Mouse (Mus musculus): ENCODE data around the gene Zswim4. TPM values are rescaled to one million over a fixed set of nuclear protein-coding genes. Genes with fewer than 3 reads are reported as not detected.

The Zswim4 gene
- polyA plus RNA-seq, 1 experiment from 2014 or later: 8.9 TPM

DNA sequence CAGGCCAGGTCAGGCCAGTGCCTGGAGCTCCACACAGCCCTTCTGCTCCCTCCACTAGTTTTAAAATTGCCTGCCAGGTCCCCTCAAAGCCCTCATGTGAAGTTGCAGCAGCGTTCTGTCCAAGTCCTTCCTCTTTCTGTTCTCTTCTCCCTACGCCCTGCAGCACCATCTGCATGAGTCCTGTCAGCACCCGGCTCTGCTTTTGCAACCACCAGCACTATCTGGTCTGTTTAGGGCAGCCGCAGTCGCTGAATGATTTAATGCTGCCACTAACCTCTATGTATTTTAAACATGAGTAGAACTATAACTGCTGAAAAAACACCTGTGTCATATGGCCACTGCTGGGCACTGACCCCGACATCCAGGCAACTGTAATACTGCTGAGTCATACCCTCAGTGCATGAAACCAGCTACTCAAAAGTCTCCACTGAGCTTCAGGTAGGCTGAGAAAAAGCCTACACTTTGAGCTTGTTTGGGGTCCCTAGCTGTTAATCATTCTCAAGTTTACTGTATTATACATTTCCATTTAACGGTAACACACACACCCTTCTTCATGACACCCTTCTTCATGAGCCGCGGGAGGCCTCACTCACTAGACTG, 14.2 kb downstream of the Zswim4 start:
- Histone ChIP-seq H3K9ac (no peak overlapping the region), H3K9me3 (no peaks in the 10 kb centered on the region), H3K27me3 (replicated peaks) (no peaks in the 10 kb centered on the region), H3K4me1 (no peaks in the 10 kb centered on the region), H3K36me3 (peaks cover 36% of the 10 kb centered on the region), H3K4me2 (no peak overlapping the region), H3K4me3 (replicated peaks) (no peak overlapping the region), H3K27ac (no peak overlapping the region)
- no peak for ATAC-seq (ENCODE audit: insufficient read depth, low FRiP score, low read depth)
- 87% methylated on average over 9 of the region's 9 CpGs for WGBS

DNA sequence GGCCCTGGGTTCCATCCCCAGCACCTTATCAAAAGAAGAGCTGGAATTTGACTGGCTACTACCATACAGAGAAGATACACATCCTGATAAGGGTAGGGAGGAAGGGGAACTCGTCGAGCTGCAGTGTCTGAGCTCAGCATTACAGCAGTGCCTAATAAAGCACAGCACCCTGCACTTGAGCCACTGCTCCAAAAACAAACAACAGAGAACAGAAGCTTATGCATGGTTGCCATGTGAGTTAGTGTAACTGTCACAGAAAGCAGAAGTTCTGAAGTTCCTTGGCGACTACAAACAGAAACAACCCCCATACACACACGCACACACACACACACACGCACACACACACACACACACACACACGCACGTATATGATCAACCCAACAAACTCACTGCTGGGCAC, 16.8 kb downstream of the Zswim4 start:
- Histone ChIP-seq H3K4me3 (replicated peaks) (no peak overlapping the region), H3K36me3 (peaks cover 42% of the 10 kb centered on the region), H3K4me1 (no peaks in the 10 kb centered on the region), H3K9me3 (no peaks in the 10 kb centered on the region), H3K4me2 (no peak overlapping the region), H3K9ac (no peak overlapping the region), H3K27me3 (replicated peaks) (no peaks in the 10 kb centered on the region), H3K27ac (no peak overlapping the region)
- 70% methylated on average over 7 of the region's 7 CpGs for WGBS
- no peak for ATAC-seq (ENCODE audit: insufficient read depth, low FRiP score, low read depth)

DNA sequence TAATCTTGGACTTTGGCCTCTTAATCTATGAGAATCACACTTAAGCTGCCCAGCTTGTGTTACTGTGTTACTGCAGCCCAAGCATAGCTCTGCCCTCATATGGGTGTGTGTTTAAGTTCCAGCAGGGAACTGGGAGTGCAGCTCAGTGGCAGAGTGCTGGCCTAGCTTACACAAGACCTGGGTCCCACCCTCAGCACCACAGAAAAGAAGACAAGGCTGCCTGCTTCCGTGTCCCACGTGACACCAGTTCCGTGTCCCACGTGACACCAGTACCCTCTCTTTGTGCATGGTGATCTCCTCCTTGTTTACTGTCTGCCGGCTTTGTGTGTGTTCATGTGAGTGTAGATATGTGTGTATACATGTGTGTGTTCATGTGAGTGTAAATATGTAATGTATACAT, 18.7 kb downstream of the Zswim4 start:
- Histone ChIP-seq H3K27me3 (replicated peaks) (no peaks in the 10 kb centered on the region), H3K4me2 (no peak overlapping the region), H3K36me3 (peaks cover 33% of the 10 kb centered on the region; the same call in 1 of the 2 replicates), H3K27ac (no peak overlapping the region), H3K4me1 (no peaks in the 10 kb centered on the region), H3K9ac (no peak overlapping the region), H3K4me3 (replicated peaks) (no peak overlapping the region), H3K9me3 (no peaks in the 10 kb centered on the region)
- ATAC-seq (ENCODE audit: insufficient read depth, low FRiP score, low read depth): no peak
- 94% methylated on average over 5 of the region's 5 CpGs for WGBS

DNA sequence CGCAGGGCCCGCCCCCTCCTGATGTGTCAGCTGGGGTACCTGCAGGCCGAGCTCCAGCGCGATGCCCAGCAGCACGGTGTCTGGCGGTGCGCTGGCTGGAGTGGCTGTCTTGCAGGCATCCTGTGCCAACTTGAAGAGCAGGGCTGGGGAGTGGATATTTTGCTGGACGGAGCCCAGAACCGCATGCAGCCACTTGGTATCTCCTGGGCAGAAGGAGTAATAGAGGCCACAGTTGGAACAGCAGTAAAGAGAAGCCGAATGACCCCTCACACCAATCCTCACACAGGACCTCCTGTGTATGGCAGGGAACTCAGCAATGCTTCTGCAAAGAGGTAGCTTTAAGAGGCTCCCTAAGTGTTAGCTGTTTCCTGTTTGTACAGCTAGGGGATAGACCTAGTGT, 19.6 kb downstream of the Zswim4 start:
- Histone ChIP-seq H3K36me3 (peaks cover 27% of the 10 kb centered on the region), H3K4me2 (no peak overlapping the region), H3K27ac (no peak overlapping the region), H3K27me3 (replicated peaks) (no peaks in the 10 kb centered on the region), H3K9me3 (no peaks in the 10 kb centered on the region), H3K4me1 (no peaks in the 10 kb centered on the region), H3K9ac (no peak overlapping the region), H3K4me3 (replicated peaks) (no peak overlapping the region)
- WGBS: 95% methylated on average over 11 of the region's 11 CpGs
- no peak for ATAC-seq (ENCODE audit: insufficient read depth, low FRiP score, low read depth)

DNA sequence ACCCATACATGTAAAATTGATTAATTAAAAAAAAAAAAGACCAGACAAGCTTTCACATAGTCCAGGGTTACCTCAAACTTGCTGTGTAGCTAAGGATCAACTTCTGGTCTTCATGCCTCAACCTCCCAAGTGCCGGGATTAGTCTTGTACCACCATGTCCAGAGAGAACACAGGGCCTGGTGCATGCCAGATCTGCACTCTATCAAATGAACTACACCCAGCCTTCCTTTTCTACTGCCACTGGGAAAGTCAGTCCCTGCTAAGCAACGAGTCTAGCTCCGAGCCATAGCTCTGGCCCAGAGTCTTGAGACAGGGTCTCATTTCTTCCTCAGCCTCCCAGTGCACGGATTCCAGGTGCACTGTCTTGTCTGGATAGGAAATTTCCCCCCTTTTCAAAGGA, 23.6 kb downstream of the Zswim4 start:
- H3K4me2 ChIP-seq: no peak overlapping the region
- H3K27me3 ChIP-seq (replicated peaks): no peaks in the 10 kb centered on the region
- peaks cover 35% of the 10 kb centered on the region for H3K36me3 ChIP-seq
- ATAC-seq (ENCODE audit: insufficient read depth, low FRiP score, low read depth): no peak
- H3K9me3 ChIP-seq: no peaks in the 10 kb centered on the region
- no peak overlapping the region for H3K4me3 ChIP-seq (replicated peaks)
- no peaks in the 10 kb centered on the region; the same call in 1 of the 2 replicates for H3K4me1 ChIP-seq
- no peak overlapping the region for H3K27ac ChIP-seq
- H3K9ac ChIP-seq: no peak overlapping the region
- 82% methylated on average over 4 of the region's 4 CpGs for WGBS

DNA sequence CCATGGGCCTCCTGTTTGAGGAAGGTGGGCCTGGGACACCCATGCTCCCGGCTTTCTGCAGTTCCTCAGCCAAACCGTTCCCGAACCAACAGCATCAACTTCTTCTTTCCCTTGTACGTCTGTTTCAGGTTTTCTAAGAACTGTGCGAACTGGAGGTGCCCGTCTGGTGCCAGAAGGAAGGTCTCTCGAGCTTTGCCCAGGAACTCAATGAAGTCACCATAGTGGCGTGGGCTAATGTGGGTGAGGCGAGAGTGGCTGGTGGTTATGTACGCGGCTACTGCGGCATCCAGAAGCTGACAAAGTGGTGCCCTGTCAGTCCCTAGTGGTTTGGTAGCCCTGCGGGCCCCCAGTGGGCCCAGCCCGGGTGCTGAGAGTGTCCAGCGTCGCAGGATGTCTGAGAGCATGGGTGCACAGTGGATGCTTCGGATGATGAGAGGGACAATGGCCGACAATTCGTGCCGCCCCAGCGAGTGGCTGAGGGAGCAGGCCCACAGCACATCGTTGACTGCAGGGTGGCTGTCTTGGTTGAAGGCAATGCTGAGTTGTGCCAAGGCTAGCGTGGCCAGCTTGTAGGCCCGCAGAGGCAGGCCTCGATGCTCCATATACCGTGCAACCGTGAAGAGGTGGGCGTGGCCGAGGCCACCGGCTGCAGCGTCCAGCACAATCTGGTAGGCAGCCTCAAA, 24.8 kb downstream of the Zswim4 start:
- peaks cover 36% of the 10 kb centered on the region for H3K36me3 ChIP-seq
- 90% methylated on average over 31 of the region's 31 CpGs for WGBS

DNA sequence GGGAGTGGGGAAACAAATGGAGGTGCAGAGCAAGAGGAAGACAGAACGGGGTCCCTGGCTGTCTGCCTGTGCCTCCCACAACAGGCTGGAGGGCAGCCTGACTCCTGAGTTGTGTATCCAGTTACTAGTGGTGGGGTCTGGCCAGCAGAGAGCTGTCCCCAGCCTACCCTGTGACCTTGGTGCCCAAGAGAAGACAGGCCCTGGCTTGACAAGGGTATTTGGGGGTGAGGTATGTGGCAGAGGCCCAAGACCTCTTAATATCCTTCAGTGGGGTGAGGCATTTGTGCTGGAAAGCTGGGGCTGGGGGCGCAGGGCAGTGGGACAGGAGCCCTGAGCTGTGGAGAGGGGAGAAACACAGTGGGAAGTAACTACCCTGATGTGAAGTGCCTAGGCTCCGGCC, 25.7 kb downstream of the Zswim4 start:
- H3K36me3 ChIP-seq: peaks cover 39% of the 10 kb centered on the region
- H3K4me1 ChIP-seq: peaks cover 9% of the 10 kb centered on the region; the same call in 1 of the 2 replicates
- no peak for ATAC-seq (ENCODE audit: insufficient read depth, low FRiP score, low read depth)
- no peaks in the 10 kb centered on the region for H3K9me3 ChIP-seq
- H3K27ac ChIP-seq: no peak overlapping the region
- no peaks in the 10 kb centered on the region for H3K27me3 ChIP-seq (replicated peaks)
- no peak overlapping the region for H3K4me2 ChIP-seq
- H3K9ac ChIP-seq: no peak overlapping the region
- WGBS: 78% methylated on average over 3 of the region's 3 CpGs
- H3K4me3 ChIP-seq (replicated peaks): no peak overlapping the region

More for the DNA sequence above, 24.8 kb downstream of the Zswim4 start:
- Histone ChIP-seq H3K27ac (no peak overlapping the region), H3K4me2 (no peak overlapping the region), H3K27me3 (replicated peaks) (no peaks in the 10 kb centered on the region), H3K4me1 (peaks cover 9% of the 10 kb centered on the region; the same call in 1 of the 2 replicates), H3K9me3 (no peaks in the 10 kb centered on the region), H3K4me3 (replicated peaks) (no peak overlapping the region), H3K9ac (no peak overlapping the region)
- no peak for ATAC-seq (ENCODE audit: insufficient read depth, low FRiP score, low read depth)

DNA sequence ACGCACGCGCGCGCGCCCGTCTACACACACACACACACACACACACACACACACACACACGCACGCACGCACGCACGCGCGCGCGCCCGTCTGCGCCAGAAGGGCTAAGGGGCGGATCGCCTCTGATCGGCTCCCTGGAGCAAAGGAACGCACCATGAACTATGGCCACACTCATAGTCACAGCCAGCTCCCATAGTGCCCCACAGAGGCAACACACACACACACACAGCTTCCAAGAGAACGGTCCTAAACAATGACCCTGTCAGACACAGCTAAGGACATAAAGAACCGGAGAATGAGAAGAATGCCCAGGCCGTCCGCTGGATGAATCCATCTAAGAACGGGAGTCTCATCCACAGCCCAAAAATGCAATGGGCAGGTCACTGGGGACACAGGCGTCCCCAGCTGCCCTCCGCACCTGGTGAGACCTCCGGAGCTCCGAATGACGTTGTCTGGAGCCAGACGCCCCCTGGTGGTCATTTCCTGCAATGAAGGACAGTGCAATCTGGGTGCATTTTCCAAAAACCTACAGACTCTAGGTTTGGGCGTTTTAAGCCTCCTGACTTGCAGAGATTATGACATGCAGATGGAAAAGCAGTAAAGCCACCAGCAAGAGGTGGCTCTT, 26.6 kb downstream of the Zswim4 start:
- H3K36me3 ChIP-seq: peaks cover 34% of the 10 kb centered on the region
- H3K27me3 ChIP-seq (replicated peaks): no peaks in the 10 kb centered on the region
- WGBS: 58% methylated on average over 34 of the region's 34 CpGs
- H3K4me1 ChIP-seq: peaks cover 9% of the 10 kb centered on the region; the same call in 1 of the 2 replicates
- peak; percentile 55; the same call in 1 of the 2 replicates for ATAC-seq (ENCODE audit: insufficient read depth, low FRiP score, low read depth)
- no peak overlapping the region for H3K27ac ChIP-seq
- no peaks in the 10 kb centered on the region for H3K9me3 ChIP-seq
- no peak overlapping the region for H3K4me3 ChIP-seq (replicated peaks)
- H3K9ac ChIP-seq: no peak overlapping the region
- no peak overlapping the region for H3K4me2 ChIP-seq

DNA sequence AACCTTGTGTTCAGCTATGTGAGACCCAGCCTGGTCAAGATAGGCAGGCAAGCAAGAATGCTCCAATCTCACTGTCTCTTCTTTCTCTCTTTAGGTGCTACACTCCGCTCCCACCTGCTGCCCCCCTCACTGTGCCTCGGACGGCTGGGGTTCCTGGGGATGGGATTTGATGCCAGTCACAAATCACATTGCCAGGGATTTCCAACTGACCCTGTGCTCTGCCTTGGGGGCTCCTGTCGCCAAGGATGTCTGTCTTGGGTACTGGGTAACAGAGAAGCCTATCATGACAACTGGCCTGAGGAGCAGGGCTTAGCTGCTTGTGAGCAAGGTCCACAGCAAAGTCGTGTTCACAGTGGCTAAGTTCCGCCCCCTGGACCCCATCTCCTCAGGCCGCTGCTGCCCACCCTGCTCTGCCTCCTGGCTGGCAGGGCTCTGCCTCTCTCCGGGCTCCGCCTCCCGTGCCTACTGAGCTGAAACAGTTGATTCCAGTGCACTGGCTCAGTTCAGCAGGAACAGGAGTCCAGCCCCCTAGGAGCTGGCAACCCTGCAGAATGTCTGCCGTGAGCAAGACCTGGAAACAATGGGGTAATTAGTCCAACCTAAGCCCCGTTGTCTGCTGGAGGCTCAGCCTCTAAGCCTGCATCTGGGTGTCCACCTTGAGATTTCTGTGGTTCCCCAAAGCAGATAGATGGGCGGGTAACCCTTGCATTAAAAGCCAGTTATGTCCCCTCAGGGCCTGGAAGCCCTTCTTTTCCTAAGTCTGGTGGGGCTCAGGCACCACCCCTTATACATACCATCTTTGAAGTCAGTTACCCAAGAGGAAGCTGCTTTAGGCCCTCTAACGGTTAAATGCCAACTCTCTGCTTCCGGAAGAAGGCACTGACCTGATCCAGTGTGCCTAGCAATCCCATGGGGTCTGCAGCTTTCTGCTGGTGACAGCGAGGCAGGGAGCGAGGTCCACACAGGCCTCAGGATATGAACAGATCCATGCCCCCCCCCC, 28.2 kb downstream of the Zswim4 start:
- peak overlapping the region; percentile 67 for H3K27ac ChIP-seq
- no peaks in the 10 kb centered on the region for H3K9me3 ChIP-seq
- H3K4me2 ChIP-seq: no peak overlapping the region
- peaks cover 40% of the 10 kb centered on the region for H3K36me3 ChIP-seq
- no peak overlapping the region for H3K9ac ChIP-seq
- peaks cover 15% of the 10 kb centered on the region; the same call in 1 of the 2 replicates for H3K4me1 ChIP-seq
- no peak overlapping the region for H3K4me3 ChIP-seq (replicated peaks)
- ATAC-seq (ENCODE audit: insufficient read depth, low FRiP score, low read depth): no peak
- WGBS: 61% methylated on average over 17 of the region's 17 CpGs
- no peaks in the 10 kb centered on the region for H3K27me3 ChIP-seq (replicated peaks)

DNA sequence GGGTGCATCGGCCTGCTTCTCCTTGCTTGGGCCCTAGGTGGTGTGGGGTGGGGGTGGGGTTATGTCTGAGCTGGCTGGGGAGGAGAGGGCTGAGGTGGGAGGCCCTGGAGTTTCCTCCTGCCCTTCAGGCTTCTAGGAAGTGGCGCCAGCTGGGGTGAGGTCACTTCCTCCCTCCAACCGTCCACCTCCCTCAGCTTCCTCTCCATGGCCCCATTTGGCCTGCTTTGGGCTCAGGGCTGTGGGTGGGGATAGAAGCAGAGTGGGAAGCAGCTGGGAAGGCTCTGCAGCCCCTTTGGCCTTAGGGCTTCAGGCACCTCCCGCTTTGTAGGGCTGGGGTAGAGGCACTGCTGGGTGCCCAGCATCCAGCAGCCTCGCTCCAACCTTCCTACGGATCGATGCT, 29.0 kb downstream of the Zswim4 start:
- no peaks in the 10 kb centered on the region for H3K27me3 ChIP-seq (replicated peaks)
- H3K4me2 ChIP-seq: 0 out of 2 replicates have a peak overlapping the region, but pooled peaks have one; percentile 25
- H3K9me3 ChIP-seq: no peaks in the 10 kb centered on the region
- WGBS: 59% methylated on average over 7 of the region's 7 CpGs
- peak overlapping the region; percentile 67 for H3K27ac ChIP-seq
- no peak overlapping the region for H3K9ac ChIP-seq
- no peak for ATAC-seq (ENCODE audit: insufficient read depth, low FRiP score, low read depth)
- peaks cover 37% of the 10 kb centered on the region for H3K36me3 ChIP-seq
- H3K4me1 ChIP-seq: peaks cover 17% of the 10 kb centered on the region; the same call in 1 of the 2 replicates
- no peak overlapping the region for H3K4me3 ChIP-seq (replicated peaks)

DNA sequence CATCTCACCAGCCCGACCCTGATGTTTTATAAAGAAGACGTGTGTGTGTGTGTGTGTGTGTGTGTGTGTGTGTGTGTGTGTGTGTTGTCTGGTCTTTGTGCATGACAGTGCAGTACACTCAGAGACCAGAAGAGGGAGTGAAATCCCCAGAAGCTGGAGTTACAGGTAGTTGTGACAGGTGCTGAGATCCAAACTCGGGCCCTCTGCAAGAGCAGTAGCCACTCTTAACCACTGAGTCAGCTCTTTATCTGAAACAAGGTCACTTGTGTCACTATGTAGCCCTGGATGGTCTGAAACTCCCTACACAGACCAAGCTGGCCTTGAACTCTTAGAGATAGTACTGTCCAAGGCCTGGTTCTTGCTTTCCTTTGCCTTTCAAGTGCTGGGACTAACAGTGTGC, 30.2 kb downstream of the Zswim4 start:
- no peaks in the 10 kb centered on the region for H3K27me3 ChIP-seq (replicated peaks)
- WGBS: 92% methylated on average over 3 of the region's 3 CpGs

More for the DNA sequence above, 30.2 kb downstream of the Zswim4 start:
- peaks cover 30% of the 10 kb centered on the region for H3K36me3 ChIP-seq
- no peak overlapping the region for H3K27ac ChIP-seq
- no peaks in the 10 kb centered on the region for H3K9me3 ChIP-seq
- no peak overlapping the region for H3K4me3 ChIP-seq (replicated peaks)
- H3K4me1 ChIP-seq: peaks cover 28% of the 10 kb centered on the region
- no peak overlapping the region for H3K4me2 ChIP-seq
- ATAC-seq (ENCODE audit: insufficient read depth, low FRiP score, low read depth): no peak
- H3K9ac ChIP-seq: no peak overlapping the region
